Mouse (Mus musculus) brain, embryonic 14.5 days (tissue): ENCODE measurements at regions not wholly inside any gene's neighbourhood (a gene's known extent, or its start where the extent isn't known, plus 50 kb on each side); places are given as distances from the start of the nearest gene placed in this dataset.

Source experiments
- DNase-seq: peaks from one replicate; pipeline ENCODE4 v3.0.0-alpha.2; 2011; ENCODE audit warnings: low read depth
- CTCF ChIP-seq: fragments of 200-500 bp; IDR thresholded peaks from 2 replicates; pipeline ENCODE4 v1.5.1; 2012; ENCODE audit warnings: inconsistent platforms, mild to moderate bottlenecking, moderate library complexity, borderline replicate concordance; ENCODE audit not compliant: insufficient read depth, insufficient read length; ENCODE audit errors: extremely low read depth
- POLR2A ChIP-seq: fragments of 200-500 bp; IDR thresholded peaks from 2 replicates; pipeline ENCODE4 v1.6.1; 2012; ENCODE audit warnings: mild to moderate bottlenecking, inconsistent platforms, borderline replicate concordance; ENCODE audit not compliant: poor library complexity, insufficient read depth, insufficient read length, severe bottlenecking; ENCODE audit errors: extremely low read depth

- no peak for TF ChIP-seq POLR2A
- DNase-seq: peak; percentile 57
Measured at GRCm38 (mm10) chr12:94737263-94737662, 954.8 kb upstream of the Flrt2 start.

GRCm38 (mm10) chr12:94749747-94750515 lies 942.1 kb upstream of the Flrt2 start:
- TF ChIP-seq POLR2A (no peak), CTCF (no peak)

GRCm38 (mm10) chr12:94755754-94756153 lies 936.3 kb upstream of the Flrt2 start:
- no peak for TF ChIP-seq POLR2A
- TF ChIP-seq CTCF: no peak
- DNase-seq: no peak

More at GRCm38 (mm10) chr12:94749747-94750515, 942.1 kb upstream of the Flrt2 start:
- peak; percentile 54 for DNase-seq

- DNase-seq: no peak
Measured at GRCm38 (mm10) chr12:94795913-94796615, 896.0 kb upstream of the Flrt2 start.

GRCm38 (mm10) chr12:94804692-94805091 lies 887.3 kb upstream of the Flrt2 start:
- TF ChIP-seq POLR2A (no peak), CTCF (no peak)
- no peak for DNase-seq

More at GRCm38 (mm10) chr12:94795913-94796615, 896.0 kb upstream of the Flrt2 start:
- no peak for TF ChIP-seq POLR2A
- TF ChIP-seq CTCF: no peak

GRCm38 (mm10) chr12:94831400-94831799 lies 860.6 kb upstream of the Flrt2 start:
- no peak for TF ChIP-seq CTCF
- DNase-seq: peak; percentile 72

- TF ChIP-seq POLR2A: no peak
- TF ChIP-seq CTCF: no peak
- DNase-seq: no peak
Measured at GRCm38 (mm10) chr12:94862720-94863119, 829.3 kb upstream of the Flrt2 start.

GRCm38 (mm10) chr12:94910816-94911215 lies 781.2 kb upstream of the Flrt2 start:
- TF ChIP-seq CTCF (no peak), POLR2A (no peak)
- no peak for DNase-seq

- TF ChIP-seq POLR2A (no peak), CTCF (no peak)
- DNase-seq: peak; percentile 20
Measured at GRCm38 (mm10) chr12:94943067-94943466, 749.0 kb upstream of the Flrt2 start.
